ENCODE assay signal across 13 mouse cellular contexts in the genomic region with DNA sequence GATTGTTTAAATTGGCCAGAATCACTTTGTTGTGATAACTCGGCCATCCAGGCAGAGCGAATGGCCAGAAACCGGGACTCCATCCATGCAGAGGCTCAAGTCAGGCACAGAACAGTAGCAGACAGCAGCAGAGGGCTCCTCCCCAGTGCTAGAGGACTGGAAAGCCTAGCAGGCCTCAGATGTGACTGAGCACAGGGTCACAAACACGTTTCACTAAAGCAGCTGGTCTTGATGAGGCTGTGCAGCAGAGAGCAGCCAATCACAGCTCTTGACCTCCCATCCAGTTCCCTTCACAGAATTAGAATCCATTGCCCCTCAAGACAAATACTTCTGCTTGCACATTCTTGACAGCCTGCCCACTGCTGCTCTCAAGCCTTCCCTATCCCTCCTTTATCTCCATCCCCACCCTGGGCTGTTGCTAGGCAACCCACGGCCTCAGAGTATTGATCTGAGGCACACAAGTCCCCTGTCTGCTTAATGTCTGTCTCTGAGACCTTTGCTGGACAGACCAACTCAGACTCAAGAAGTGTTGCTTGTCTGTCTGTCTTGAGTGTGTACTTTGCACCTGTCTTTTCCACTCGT. TPM values are rescaled to one million over a fixed set of nuclear protein-coding genes. Genes with fewer than 3 reads are reported as not detected.
DNase-seq lines count a peak whose midpoint lies in the region; ATAC-seq and TF ChIP-seq lines count a peak whose summit lies in the region.
"Had no signal": no experiment of that assay in that cellular context is flagged by ENCODE, and none has a peak within 500 bp of the region (broad histone marks: within the 10 kb centered on the region; RNA-seq: fewer than 3 reads in every experiment).

No protein-coding gene starts in this region.

- H3K4me1 ChIP-seq in hindbrain, embryonic 10.5 days (replicated peaks): peaks cover 60% of the 10 kb centered on the region
- H3K4me1 ChIP-seq in midbrain, embryonic 14.5 days (ENCODE audit: control insufficient read depth, insufficient read depth, low read length): peaks cover 37% of the 10 kb centered on the region
- H3K4me1 ChIP-seq: liver, embryonic 15.5 days; megakaryocyte, embryonic 14.5 days had no signal

- no peak for TF ChIP-seq CTCF in gastrocnemius, adult 2 months (IDR thresholded peaks at IDR 0.05)

- peaks cover 51% of the 10 kb centered on the region for H3K27me3 ChIP-seq in hindbrain, embryonic 10.5 days (ENCODE audit: insufficient read depth, poor library complexity, severe bottlenecking)
- H3K27me3 ChIP-seq in midbrain, embryonic 14.5 days (ENCODE audit: control insufficient read depth, insufficient read depth, low read length): no peaks in the 10 kb centered on the region
- H3K27me3 ChIP-seq: liver, embryonic 15.5 days had no signal

- H3K9me3 ChIP-seq in hindbrain, embryonic 10.5 days: no peaks in the 10 kb centered on the region
- H3K9me3 ChIP-seq in midbrain, embryonic 14.5 days (ENCODE audit: control insufficient read depth, low read length): no peaks in the 10 kb centered on the region
- H3K9me3 ChIP-seq: heart, embryonic 10.5 days; liver, embryonic 15.5 days; megakaryocyte, embryonic 14.5 days had no signal

- ATAC-seq in midbrain, embryonic 14.5 days (ENCODE audit: low FRiP score, low TSS enrichment): peak; percentile 69; the same call in 1 of the 2 replicates
- no peak for ATAC-seq in erythroblast, adult 5-6 weeks (replicated peaks; ENCODE audit: low FRiP score, poor library complexity, severe bottlenecking)

- no peak overlapping the region for H3K9ac ChIP-seq in midbrain, embryonic 14.5 days (replicated peaks; ENCODE audit: low read length)
- H3K9ac ChIP-seq: liver, embryonic 15.5 days had no signal

- peak overlapping the region; percentile 9; the same call in 1 of the 2 replicates for H3K4me3 ChIP-seq in hindbrain, embryonic 10.5 days
- H3K4me3 ChIP-seq in midbrain, embryonic 14.5 days (replicated peaks; ENCODE audit: low read depth, low read length): no peak overlapping the region
- H3K4me3 ChIP-seq in gastrocnemius, adult 2 months: no peak overlapping the region
- H3K4me3 ChIP-seq: heart, embryonic 10.5 days; liver, embryonic 15.5 days; megakaryocyte, embryonic 14.5 days had no signal

- intact Hi-C loops in gastrocnemius, adult 2 months (cut with DNase I): no loop called here

- H3K36me3 ChIP-seq in hindbrain, embryonic 10.5 days: no peaks in the 10 kb centered on the region
- no peaks in the 10 kb centered on the region for H3K36me3 ChIP-seq in midbrain, embryonic 14.5 days (ENCODE audit: control insufficient read depth, insufficient read depth, low read length)
- H3K36me3 ChIP-seq: liver, embryonic 15.5 days had no signal

- peak; percentile 63 for DNase-seq in R1 (ENCODE audit: low read depth, low spot score)
- peak; percentile 68 for DNase-seq in embryo, embryonic 11 days
- peak; percentile 82 for DNase-seq in hindbrain, embryonic 10.5 days (ENCODE audit: low spot score)
- peak; percentile 81 for DNase-seq in midbrain, embryonic 14.5 days
- no peak for DNase-seq in gastrocnemius, adult 2 months
- DNase-seq in urinary bladder, postnatal 36 days (ENCODE audit: low spot score in 2 of 2): no peak
- DNase-seq in cerebellum, adult 9-10 months: no peak
- DNase-seq: cerebellum, postnatal 10 days; kidney, postnatal 25 days had no signal

- WGBS in hindbrain, embryonic 10.5 days: 42% methylated on average over 6 of the region's 6 CpGs
- WGBS in midbrain, embryonic 14.5 days: 22% methylated on average over 6 of the region's 6 CpGs

- no peak overlapping the region for H3K4me2 ChIP-seq in midbrain, embryonic 14.5 days (ENCODE audit: low read length)
- H3K4me2 ChIP-seq: liver, embryonic 15.5 days had no signal

- H3K27ac ChIP-seq in hindbrain, embryonic 10.5 days: peak overlapping the region; percentile 73
- peak overlapping the region; percentile 83 for H3K27ac ChIP-seq in midbrain, embryonic 14.5 days (replicated peaks; ENCODE audit: low read depth, low read length)
- H3K27ac ChIP-seq in gastrocnemius, adult 2 months: no peak overlapping the region
- H3K27ac ChIP-seq: heart, embryonic 10.5 days; liver, embryonic 15.5 days had no signal

RNA-seq across cellular contexts. Expression of gene Myo18b, which starts 52.4 kb away (rescaled TPM):
- 0.30 and 0.65 TPM in 2 replicates for polyA plus RNA-seq in hindbrain, embryonic 10.5 days (2016; fragmentation: Nextera tagmentation; extraction: Ambion mirVana)
- 0.87 and 1.4 TPM in 2 replicates for polyA plus RNA-seq in midbrain, embryonic 14.5 days (2014; fragmentation: Nextera tagmentation; extraction: Ambion mirVana)
- total RNA-seq in erythroblast, adult 5-6 weeks (2015; ENCODE audit: low replicate concordance): 0.38 and 0.63 TPM in 2 replicates
- 0.34 and 0.42 TPM in 2 replicates for total RNA-seq in erythroblast, adult 5-6 weeks (2017; ENCODE audit: low replicate concordance)
- total RNA-seq in gastrocnemius, adult 2 months (2021): 100 to 1,000 TPM; 319 to 413 TPM

Comparison
In these comparisons a context has a peak if more than half of its experiments do, and no peak if none do; other contexts are left out.
1. DNase-seq: peak in R1 (single experiment), embryo, embryonic 11 days (single experiment), hindbrain, embryonic 10.5 days (single experiment) and midbrain, embryonic 14.5 days (single experiment); none in gastrocnemius, adult 2 months (single experiment), urinary bladder, postnatal 36 days (0 of 2) and cerebellum, adult 9-10 months (single experiment).
2. RNA of gene Myo18b, which starts 52.4 kb away (total RNA-seq): 319 to 413 TPM in gastrocnemius, adult 2 months; 0.34 to 0.63 TPM in erythroblast, adult 5-6 weeks; every median in the first group is over 100 times any median in the second.